Mouse (Mus musculus): ENCODE measurements around the gene Ppfibp1. TPM values are rescaled to one million over a fixed set of nuclear protein-coding genes. Genes with fewer than 3 reads are reported as not detected.
"Not testable (repeated sequence)": the region's sequence is repeated elsewhere in the genome, so short reads cannot be mapped to it uniquely, and the experiment has no call there.

The Ppfibp1 gene
- polyA plus RNA-seq, 1 experiment from 2014 or later: 45.7 TPM

DNA sequence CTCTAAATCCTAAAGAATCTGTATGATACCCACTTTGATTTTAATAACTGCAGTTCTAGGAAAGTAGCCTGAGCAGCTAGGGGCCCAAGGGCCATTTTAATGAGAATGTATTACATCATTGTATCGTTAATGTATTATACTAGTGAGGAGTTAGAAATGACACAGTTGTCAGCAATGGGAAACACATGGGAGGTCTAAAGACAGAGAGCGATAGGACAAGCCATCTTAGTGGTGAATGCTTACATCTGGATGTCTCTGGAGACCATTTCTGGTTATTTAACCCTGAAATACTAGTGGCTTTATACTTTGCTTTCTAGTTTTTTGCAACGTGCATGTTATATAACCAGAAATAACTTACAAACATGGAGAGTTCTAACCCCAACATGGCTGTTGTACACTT lies 36.4 kb upstream of the Ppfibp1 start:
- Histone ChIP-seq H3K27me3 (ENCODE audit: control insufficient read depth, insufficient read depth, low read length) (no peaks in the 10 kb centered on the region), H3K9me3 (replicated peaks; ENCODE audit: control insufficient read depth, low read length) (no peaks in the 10 kb centered on the region; the same call in 1 of the 2 replicates), H3K9ac (replicated peaks; ENCODE audit: low read length) (no peak overlapping the region), H3K4me1 (ENCODE audit: control insufficient read depth, insufficient read depth, low read length) (no peaks in the 10 kb centered on the region), H3K36me3 (replicated peaks; ENCODE audit: control insufficient read depth, insufficient read depth, low read depth, low read length) (no peaks in the 10 kb centered on the region), H3K4me3 (ENCODE audit: low read depth, low read length) (no peak overlapping the region), H3K4me2 (ENCODE audit: low read depth, low read length) (no peak overlapping the region), H3K27ac (replicated peaks; ENCODE audit: low read depth, low read length) (no peak overlapping the region)
- ATAC-seq (replicated peaks; ENCODE audit: insufficient number of reproducible peaks, low FRiP score, low TSS enrichment, low read depth) (no peak), DNase-seq (ENCODE audit: low spot score) (no peak)
- 69% methylated on average over 3 of the region's 3 CpGs for WGBS

DNA sequence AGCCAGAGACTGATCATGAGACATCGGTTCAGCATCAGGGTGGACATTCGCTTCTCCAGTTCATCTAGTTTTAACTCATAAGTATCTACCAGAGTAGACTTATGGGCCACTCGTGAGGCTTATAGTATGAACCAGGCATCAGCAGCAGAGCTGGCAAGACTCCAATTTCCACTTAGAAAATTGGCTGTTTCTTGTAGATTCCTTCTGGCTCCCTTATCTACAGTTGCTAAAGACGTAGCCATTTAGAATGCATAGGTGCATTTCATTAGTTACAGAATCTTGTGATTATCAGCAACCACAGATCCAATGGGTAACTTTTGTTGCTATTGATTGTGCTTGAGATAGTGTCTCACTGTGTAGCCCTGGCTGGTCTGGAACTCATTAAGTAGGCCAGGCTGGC lies 35.5 kb upstream of the Ppfibp1 start:
- Histone ChIP-seq H3K4me1 (ENCODE audit: control insufficient read depth, insufficient read depth, low read length) (no peaks in the 10 kb centered on the region), H3K36me3 (replicated peaks; ENCODE audit: control insufficient read depth, insufficient read depth, low read depth, low read length) (no peaks in the 10 kb centered on the region), H3K4me3 (ENCODE audit: low read depth, low read length) (no peak overlapping the region), H3K4me2 (ENCODE audit: low read depth, low read length) (no peak overlapping the region), H3K27ac (replicated peaks; ENCODE audit: low read depth, low read length) (no peak overlapping the region), H3K9ac (replicated peaks; ENCODE audit: low read length) (no peak overlapping the region), H3K27me3 (ENCODE audit: control insufficient read depth, insufficient read depth, low read length) (no peaks in the 10 kb centered on the region), H3K9me3 (replicated peaks; ENCODE audit: control insufficient read depth, low read length) (no peaks in the 10 kb centered on the region; the same call in 1 of the 2 replicates)
- DNase-seq (ENCODE audit: low spot score): peak; percentile 49
- 0 out of 2 replicates have a peak, but pooled peaks have one; percentile 22 for ATAC-seq (replicated peaks; ENCODE audit: insufficient number of reproducible peaks, low FRiP score, low TSS enrichment, low read depth)
- 76% methylated on average over 4 of the region's 4 CpGs for WGBS

DNA sequence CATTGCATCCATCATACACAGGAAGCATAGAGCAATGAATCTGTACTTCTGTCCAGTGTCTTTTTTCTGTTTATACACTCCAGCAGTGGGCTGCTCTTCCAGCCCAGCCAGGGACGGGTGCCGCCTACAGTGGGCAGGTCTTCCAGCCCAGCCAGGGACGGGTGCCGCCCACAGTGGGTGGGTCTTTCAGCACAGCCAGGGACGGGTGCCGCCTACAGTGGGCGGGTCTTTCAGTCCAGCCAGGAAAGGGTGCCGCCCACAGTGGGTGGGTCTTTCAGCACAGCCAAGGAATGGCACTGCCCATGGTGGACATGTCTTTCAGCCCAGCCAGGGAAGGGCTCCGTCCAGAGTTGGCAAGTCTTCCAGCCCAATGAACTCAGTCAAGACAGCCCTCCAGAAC lies 33.1 kb upstream of the Ppfibp1 start:
- Histone ChIP-seq H3K4me2 (ENCODE audit: low read depth, low read length) (no peak overlapping the region; the same call in 1 of the 2 replicates), H3K9ac (replicated peaks; ENCODE audit: low read length) (no peak overlapping the region), H3K27me3 (ENCODE audit: control insufficient read depth, insufficient read depth, low read length) (no peaks in the 10 kb centered on the region), H3K36me3 (replicated peaks; ENCODE audit: control insufficient read depth, insufficient read depth, low read depth, low read length) (no peaks in the 10 kb centered on the region), H3K4me1 (ENCODE audit: control insufficient read depth, insufficient read depth, low read length) (no peaks in the 10 kb centered on the region), H3K27ac (replicated peaks; ENCODE audit: low read depth, low read length) (no peak overlapping the region), H3K4me3 (ENCODE audit: low read depth, low read length) (no peak overlapping the region), H3K9me3 (replicated peaks; ENCODE audit: control insufficient read depth, low read length) (no peaks in the 10 kb centered on the region; the same call in 1 of the 2 replicates)
- no peak for DNase-seq (ENCODE audit: low spot score)
- 96% methylated on average over 9 of the region's 9 CpGs for WGBS
- peak; percentile 64; the same call in 1 of the 2 replicates for ATAC-seq (replicated peaks; ENCODE audit: insufficient number of reproducible peaks, low FRiP score, low TSS enrichment, low read depth)

DNA sequence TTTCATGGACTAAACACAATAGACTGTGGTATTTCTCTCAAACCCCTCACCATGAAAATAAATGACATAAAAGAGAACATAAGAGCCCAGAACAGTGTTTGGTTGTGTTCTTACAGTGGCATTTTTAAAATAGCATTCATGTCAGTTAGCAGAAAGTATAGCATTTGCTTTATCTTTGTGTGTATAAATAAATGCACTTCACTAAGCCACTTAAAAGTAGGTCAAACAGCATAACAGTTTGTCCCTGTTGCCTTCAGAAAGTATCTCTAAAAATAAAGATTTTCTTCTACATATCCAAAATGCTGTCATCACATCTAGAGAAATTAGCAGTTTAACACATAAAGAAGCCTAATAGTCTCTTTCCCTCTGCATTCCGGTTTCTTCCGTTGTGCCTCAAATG lies 30.9 kb upstream of the Ppfibp1 start:
- no peaks in the 10 kb centered on the region for H3K4me1 ChIP-seq (ENCODE audit: control insufficient read depth, insufficient read depth, low read length)
- no peaks in the 10 kb centered on the region; the same call in 1 of the 2 replicates for H3K9me3 ChIP-seq (replicated peaks; ENCODE audit: control insufficient read depth, low read length)
- ATAC-seq (replicated peaks; ENCODE audit: insufficient number of reproducible peaks, low FRiP score, low TSS enrichment, low read depth) (no peak), DNase-seq (ENCODE audit: low spot score) (no peak)
- no peak overlapping the region for H3K27ac ChIP-seq (replicated peaks; ENCODE audit: low read depth, low read length)
- WGBS: 96% methylated on average over 2 of the region's 2 CpGs
- H3K36me3 ChIP-seq (replicated peaks; ENCODE audit: control insufficient read depth, insufficient read depth, low read depth, low read length): no peaks in the 10 kb centered on the region
- no peak overlapping the region for H3K9ac ChIP-seq (replicated peaks; ENCODE audit: low read length)
- H3K27me3 ChIP-seq (ENCODE audit: control insufficient read depth, insufficient read depth, low read length): no peaks in the 10 kb centered on the region
- no peak overlapping the region for H3K4me3 ChIP-seq (ENCODE audit: low read depth, low read length)
- no peak overlapping the region for H3K4me2 ChIP-seq (ENCODE audit: low read depth, low read length)

DNA sequence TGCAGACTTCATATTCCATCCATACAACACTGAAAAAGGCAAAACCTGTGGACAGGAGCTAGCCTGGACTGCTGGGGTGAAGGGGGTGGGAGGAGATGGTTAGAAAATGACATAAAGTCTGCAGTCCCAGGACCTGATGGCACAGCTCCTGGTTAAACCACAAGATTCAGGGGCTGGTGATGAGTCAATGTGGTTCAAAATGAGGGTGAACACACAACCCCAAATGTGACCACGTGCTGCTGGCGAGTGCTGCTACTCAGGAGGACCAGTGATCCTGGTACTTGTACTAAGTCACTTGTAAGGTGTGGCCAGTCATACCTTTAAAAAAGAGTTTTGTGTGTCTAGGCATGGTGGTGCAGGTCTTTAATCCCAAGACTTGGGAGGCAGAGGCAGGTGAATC lies 25.1 kb upstream of the Ppfibp1 start:
- Histone ChIP-seq H3K9ac (replicated peaks; ENCODE audit: low read length) (no peak overlapping the region), H3K36me3 (replicated peaks; ENCODE audit: control insufficient read depth, insufficient read depth, low read depth, low read length) (no peaks in the 10 kb centered on the region), H3K27ac (replicated peaks; ENCODE audit: low read depth, low read length) (no peak overlapping the region), H3K4me2 (ENCODE audit: low read depth, low read length) (no peak overlapping the region), H3K4me3 (ENCODE audit: low read depth, low read length) (no peak overlapping the region), H3K4me1 (ENCODE audit: control insufficient read depth, insufficient read depth, low read length) (no peaks in the 10 kb centered on the region), H3K27me3 (ENCODE audit: control insufficient read depth, insufficient read depth, low read length) (no peaks in the 10 kb centered on the region), H3K9me3 (replicated peaks; ENCODE audit: control insufficient read depth, low read length) (no peaks in the 10 kb centered on the region)
- 89% methylated on average over 2 of the region's 2 CpGs for whole genome bisulfite sequencing
- ATAC-seq (replicated peaks; ENCODE audit: insufficient number of reproducible peaks, low FRiP score, low TSS enrichment, low read depth) (no peak), DNase-seq (ENCODE audit: low spot score) (no peak)

DNA sequence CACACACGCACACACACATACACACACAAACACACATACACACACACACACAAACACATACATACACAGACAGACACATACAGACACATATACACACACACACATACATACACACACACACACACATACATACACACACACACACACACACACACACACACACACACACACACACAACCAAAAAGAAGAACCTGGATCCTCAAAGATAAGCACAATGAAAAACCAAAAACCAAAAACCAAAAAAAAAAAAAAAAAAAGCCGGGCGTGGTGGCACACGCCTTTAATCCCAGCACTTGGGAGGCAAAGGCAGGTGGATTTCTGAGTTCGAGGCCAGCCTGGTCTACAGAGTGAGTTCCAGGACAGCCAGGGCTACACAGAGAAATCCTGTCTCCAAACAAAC lies 23.9 kb upstream of the Ppfibp1 start:
- not testable (repeated sequence) for DNase-seq (ENCODE audit: low spot score); H3K27me3 ChIP-seq (ENCODE audit: control insufficient read depth, insufficient read depth, low read length); H3K4me1 ChIP-seq (ENCODE audit: control insufficient read depth, insufficient read depth, low read length); H3K4me3 ChIP-seq (ENCODE audit: low read depth, low read length); H3K36me3 ChIP-seq (replicated peaks; ENCODE audit: control insufficient read depth, insufficient read depth, low read depth, low read length); H3K27ac ChIP-seq (replicated peaks; ENCODE audit: low read depth, low read length); ATAC-seq (replicated peaks; ENCODE audit: insufficient number of reproducible peaks, low FRiP score, low TSS enrichment, low read depth); H3K9ac ChIP-seq (replicated peaks; ENCODE audit: low read length); H3K4me2 ChIP-seq (ENCODE audit: low read depth, low read length); H3K9me3 ChIP-seq (replicated peaks; ENCODE audit: control insufficient read depth, low read length)
- 98% methylated on average over 4 of the region's 5 CpGs for WGBS

DNA sequence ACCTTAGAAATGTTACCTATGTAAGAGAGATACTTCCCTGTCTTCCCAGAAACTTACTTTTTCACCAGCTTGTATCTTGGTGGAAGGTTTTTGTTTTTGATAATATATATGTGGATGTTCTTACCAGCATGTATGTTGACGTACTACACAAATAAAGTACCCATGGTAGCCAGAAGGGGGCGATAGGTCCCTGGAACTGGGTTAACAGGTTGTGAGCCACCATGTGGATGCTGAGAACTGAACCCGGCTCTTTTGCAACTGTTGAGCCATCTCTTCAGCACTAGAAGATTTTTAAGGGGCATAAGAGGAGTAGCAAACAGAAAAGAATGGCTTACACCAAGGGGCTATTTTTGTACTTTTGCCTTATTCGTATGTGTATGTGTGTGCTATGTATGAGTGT lies 22.6 kb upstream of the Ppfibp1 start:
- Histone ChIP-seq H3K4me3 (ENCODE audit: low read depth, low read length) (no peak overlapping the region), H3K36me3 (replicated peaks; ENCODE audit: control insufficient read depth, insufficient read depth, low read depth, low read length) (no peaks in the 10 kb centered on the region), H3K27me3 (ENCODE audit: control insufficient read depth, insufficient read depth, low read length) (no peaks in the 10 kb centered on the region), H3K9me3 (replicated peaks; ENCODE audit: control insufficient read depth, low read length) (no peaks in the 10 kb centered on the region), H3K9ac (replicated peaks; ENCODE audit: low read length) (no peak overlapping the region), H3K4me1 (ENCODE audit: control insufficient read depth, insufficient read depth, low read length) (no peaks in the 10 kb centered on the region), H3K4me2 (ENCODE audit: low read depth, low read length) (no peak overlapping the region), H3K27ac (replicated peaks; ENCODE audit: low read depth, low read length) (no peak overlapping the region)
- DNase-seq (ENCODE audit: low spot score) (no peak), ATAC-seq (replicated peaks; ENCODE audit: insufficient number of reproducible peaks, low FRiP score, low TSS enrichment, low read depth) (no peak)
- 81% methylated on average over 4 of the region's 4 CpGs for WGBS

DNA sequence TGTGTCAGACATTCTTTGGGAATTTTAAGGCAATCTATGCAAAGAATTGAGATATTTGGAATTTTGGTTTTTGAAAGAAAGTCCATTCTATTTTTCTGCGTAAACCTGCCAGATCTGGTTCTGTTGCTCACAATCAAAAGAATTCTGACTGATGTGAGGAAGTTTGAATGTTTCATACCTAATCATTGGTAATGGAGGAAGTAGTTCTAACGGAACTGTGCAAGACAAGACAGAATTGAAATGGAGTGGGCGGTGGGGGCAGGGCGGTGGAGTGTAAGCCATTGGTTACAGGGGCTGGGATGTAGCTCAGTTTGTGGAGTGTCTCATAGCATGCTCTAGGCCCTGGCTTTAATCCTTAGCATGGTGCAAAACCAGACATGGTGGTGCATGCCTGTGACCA lies 16.3 kb upstream of the Ppfibp1 start:
- 93% methylated on average over 4 of the region's 4 CpGs for WGBS
- no peak for ATAC-seq (replicated peaks; ENCODE audit: insufficient number of reproducible peaks, low FRiP score, low TSS enrichment, low read depth)
- Histone ChIP-seq H3K9ac (replicated peaks; ENCODE audit: low read length) (no peak overlapping the region), H3K36me3 (replicated peaks; ENCODE audit: control insufficient read depth, insufficient read depth, low read depth, low read length) (no peaks in the 10 kb centered on the region), H3K27ac (replicated peaks; ENCODE audit: low read depth, low read length) (no peak overlapping the region), H3K27me3 (ENCODE audit: control insufficient read depth, insufficient read depth, low read length) (no peaks in the 10 kb centered on the region; the same call in 1 of the 2 replicates), H3K4me3 (ENCODE audit: low read depth, low read length) (no peak overlapping the region), H3K4me1 (ENCODE audit: control insufficient read depth, insufficient read depth, low read length) (no peaks in the 10 kb centered on the region), H3K9me3 (replicated peaks; ENCODE audit: control insufficient read depth, low read length) (no peaks in the 10 kb centered on the region), H3K4me2 (ENCODE audit: low read depth, low read length) (no peak overlapping the region)
- DNase-seq (ENCODE audit: low spot score): no peak
